16 mouse cellular contexts compared by ENCODE assay signal in the genomic region with DNA sequence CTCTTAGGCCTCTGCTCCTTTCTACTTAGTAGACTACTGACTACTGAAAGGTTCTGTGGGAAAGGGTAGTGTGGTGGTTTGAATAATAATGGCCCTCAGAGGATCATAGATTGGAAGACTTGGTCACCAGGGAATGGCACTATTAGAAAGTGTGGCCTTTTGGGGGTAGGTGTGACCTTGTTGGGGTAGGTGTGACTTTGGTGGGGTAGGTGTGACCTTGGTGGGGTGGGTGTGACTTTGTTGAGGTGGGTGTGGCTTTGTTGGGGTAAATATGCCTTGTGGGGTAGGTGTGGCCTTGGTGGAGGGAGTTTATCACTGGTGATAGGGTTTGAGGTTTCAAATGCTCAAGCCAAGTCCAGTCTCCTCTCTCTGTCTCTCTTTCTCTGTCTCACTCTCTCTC.
"Had no signal": no experiment of that assay in that cellular context is flagged by ENCODE, and none has a peak within 500 bp of the region (broad histone marks: within the 10 kb centered on the region; RNA-seq: fewer than 3 reads in every experiment).

No protein-coding gene starts in this region.

- H3K36me3 ChIP-seq: midbrain, embryonic 10.5 days; midbrain, embryonic 12.5 days; neural tube, embryonic 12.5 days; stomach, embryonic 15.5 days had no signal

- DNase-seq: lung, adult 18-20 months; lung, embryonic 14.5 days; lung, postnatal 10 days; lung, postnatal 4 days; midbrain, embryonic 14.5 days; right cerebral cortex, postnatal 14 days; thymus, adult 2 months; thymus, postnatal 25 days; thymus, postnatal 4 days had no signal

- H3K27ac ChIP-seq: midbrain, embryonic 12.5 days; neural tube, embryonic 12.5 days; stomach, embryonic 15.5 days; stomach, postnatal 0 days had no signal

- H3K4me1 ChIP-seq: midbrain, embryonic 12.5 days; neural tube, embryonic 12.5 days; stomach, embryonic 15.5 days had no signal

- H3K4me2 ChIP-seq: lung, embryonic 14.5 days; midbrain, embryonic 12.5 days; neural tube, embryonic 12.5 days; stomach, embryonic 15.5 days had no signal

- H3K9ac ChIP-seq: lung, embryonic 14.5 days; midbrain, embryonic 12.5 days; neural tube, embryonic 12.5 days; stomach, embryonic 15.5 days had no signal

- ATAC-seq: midbrain, embryonic 16.5 days had no signal

- H3K4me3 ChIP-seq: midbrain, embryonic 10.5 days; midbrain, embryonic 12.5 days; myocyte; neural tube, embryonic 12.5 days; stomach, embryonic 15.5 days had no signal

- H3K9me3 ChIP-seq: midbrain, embryonic 10.5 days; midbrain, embryonic 12.5 days; neural tube, embryonic 12.5 days; stomach, embryonic 15.5 days had no signal

- H3K27me3 ChIP-seq: midbrain, embryonic 12.5 days; neural tube, embryonic 12.5 days; stomach, embryonic 15.5 days had no signal
